Mouse (Mus musculus): ENCODE measurements at regions not wholly inside any gene's neighbourhood (a gene's known extent, or its start where the extent isn't known, plus 50 kb on each side); places are given as distances from the start of the nearest gene placed in this dataset.

DNA sequence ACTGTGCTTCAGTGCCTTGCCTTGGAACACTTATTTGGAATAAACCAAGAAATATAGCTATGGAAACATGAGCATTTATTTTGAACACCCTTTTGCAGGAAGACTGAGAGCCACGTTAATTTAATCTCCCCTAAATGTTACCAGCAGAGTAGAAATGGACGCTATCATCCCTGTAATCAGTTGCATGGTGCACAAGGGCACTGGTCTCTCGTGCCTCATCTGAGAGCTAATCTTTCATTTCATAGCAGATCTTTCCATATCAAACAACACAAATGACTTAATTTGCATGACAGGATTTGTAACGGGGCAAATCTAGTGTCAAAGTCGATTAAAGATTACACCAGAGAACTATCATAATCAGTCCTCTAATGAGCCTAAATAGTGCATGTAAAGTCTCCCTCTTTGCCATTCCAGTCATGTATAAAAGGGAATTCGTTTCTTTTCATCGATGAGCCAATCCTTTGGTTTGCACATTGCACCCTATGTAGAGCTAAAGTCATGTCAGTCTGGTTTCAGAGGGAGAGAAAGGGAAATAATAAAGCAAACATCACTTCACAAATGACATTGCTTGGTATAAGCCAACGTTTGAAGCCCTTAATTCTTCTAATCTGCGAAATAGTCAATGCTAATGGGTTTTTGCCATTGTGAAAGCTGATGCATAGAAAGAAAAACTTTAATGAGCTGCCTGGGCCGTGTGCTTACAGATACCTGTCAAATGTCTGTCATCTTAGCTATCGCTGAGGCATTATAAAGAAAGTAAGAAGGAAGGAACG, 198.7 kb upstream of the Sp8 start:
- H3K9me3 ChIP-seq (ENCODE audit: control insufficient read depth, low read length): no peaks in the 10 kb centered on the region
- no peak overlapping the region for H3K27ac ChIP-seq (ENCODE audit: low read depth, low read length)
- DNase-seq (ENCODE audit: low spot score, missing footprints) (peak; percentile 91), ATAC-seq (ENCODE audit: low FRiP score) (peak; percentile 20; the same call in 1 of the 2 replicates)
- H3K27me3 ChIP-seq (ENCODE audit: control insufficient read depth, insufficient read depth, low read length): peaks cover 53% of the 10 kb centered on the region
- 24% methylated on average over 12 of the region's 12 CpGs for WGBS
- H3K4me2 ChIP-seq: no peak overlapping the region
- H3K36me3 ChIP-seq (ENCODE audit: control insufficient read depth, insufficient read depth, low read length): no peaks in the 10 kb centered on the region
- H3K4me1 ChIP-seq (ENCODE audit: control insufficient read depth, insufficient read depth, low read length): peaks cover 33% of the 10 kb centered on the region; the same call in 1 of the 2 replicates
- no peak overlapping the region for H3K9ac ChIP-seq (ENCODE audit: low read length)
- no peak overlapping the region for H3K4me3 ChIP-seq (ENCODE audit: low read depth, low read length)

DNA sequence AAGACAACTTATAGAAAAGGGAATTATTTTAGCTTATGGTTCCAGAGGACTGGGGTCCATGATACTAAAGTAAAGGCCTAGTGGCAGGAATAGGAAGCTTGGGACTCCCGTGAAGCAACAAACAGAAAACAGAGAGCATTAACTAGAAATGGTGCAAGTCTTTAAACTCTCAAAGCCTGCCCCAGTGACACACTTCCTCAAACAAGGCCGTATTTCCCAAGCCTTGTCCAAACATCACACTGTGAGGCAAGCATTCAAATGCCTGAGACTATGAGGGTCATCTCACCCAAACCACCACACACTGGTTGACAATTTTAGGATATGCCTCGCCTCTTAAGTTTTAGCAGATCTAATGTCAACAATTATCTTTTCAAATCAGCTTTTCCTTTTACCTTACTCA, 205.2 kb upstream of the Sp8 start:
- H3K4me3 ChIP-seq (ENCODE audit: low read depth, low read length): no peak overlapping the region
- no peaks in the 10 kb centered on the region for H3K9me3 ChIP-seq (ENCODE audit: control insufficient read depth, low read length)
- no peaks in the 10 kb centered on the region for H3K36me3 ChIP-seq (ENCODE audit: control insufficient read depth, insufficient read depth, low read length)
- no peak overlapping the region for H3K9ac ChIP-seq (ENCODE audit: low read length)
- no peak overlapping the region for H3K4me2 ChIP-seq
- H3K4me1 ChIP-seq (ENCODE audit: control insufficient read depth, insufficient read depth, low read length): no peaks in the 10 kb centered on the region; the same call in 1 of the 2 replicates
- DNase-seq (ENCODE audit: low spot score, missing footprints): peak; percentile 78
- peaks cover 20% of the 10 kb centered on the region; the same call in 1 of the 2 replicates for H3K27me3 ChIP-seq (ENCODE audit: control insufficient read depth, insufficient read depth, low read length)
- 71% methylated on average over 3 of the region's 3 CpGs for WGBS
- ATAC-seq (ENCODE audit: low FRiP score): no peak
- no peak overlapping the region for H3K27ac ChIP-seq (ENCODE audit: low read depth, low read length)

DNA sequence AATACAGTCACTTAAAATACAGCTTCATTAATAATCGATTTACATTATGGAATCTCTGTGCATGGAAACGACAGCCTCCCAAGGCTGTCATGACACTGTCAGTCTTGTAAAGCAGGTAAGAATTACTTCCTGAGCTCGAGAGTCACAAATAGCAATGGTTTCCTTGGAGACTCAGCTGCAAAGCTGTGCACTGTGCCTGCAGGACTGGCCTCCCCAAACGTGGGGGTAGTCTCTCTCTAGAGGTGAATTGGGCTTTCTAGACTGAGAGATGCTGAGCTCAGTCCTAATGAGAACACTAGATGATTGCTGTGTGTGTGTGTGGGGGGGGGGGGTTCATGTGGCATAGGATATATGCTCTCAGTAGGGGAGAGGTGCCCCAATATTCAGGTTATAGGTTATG, 208.9 kb upstream of the Sp8 start:
- H3K27ac ChIP-seq (ENCODE audit: low read depth, low read length): no peak overlapping the region
- WGBS: 38% methylated on average over 4 of the region's 4 CpGs
- H3K9ac ChIP-seq (ENCODE audit: low read length): no peak overlapping the region
- no peaks in the 10 kb centered on the region for H3K36me3 ChIP-seq (ENCODE audit: control insufficient read depth, insufficient read depth, low read length)
- DNase-seq (ENCODE audit: low spot score, missing footprints) (no peak), ATAC-seq (ENCODE audit: low FRiP score) (peak; percentile 48; the same call in 1 of the 2 replicates)
- H3K9me3 ChIP-seq (ENCODE audit: control insufficient read depth, low read length): no peaks in the 10 kb centered on the region
- no peaks in the 10 kb centered on the region; the same call in 1 of the 2 replicates for H3K27me3 ChIP-seq (ENCODE audit: control insufficient read depth, insufficient read depth, low read length)
- H3K4me3 ChIP-seq (ENCODE audit: low read depth, low read length): no peak overlapping the region
- no peaks in the 10 kb centered on the region; the same call in 1 of the 2 replicates for H3K4me1 ChIP-seq (ENCODE audit: control insufficient read depth, insufficient read depth, low read length)
- H3K4me2 ChIP-seq: no peak overlapping the region

GRCm38 (mm10) chr12:118635456-118635855, 210.7 kb upstream of the Sp8 start:
- no peak overlapping the region for H3K4me3 ChIP-seq (ENCODE audit: low read depth, low read length)
- no peak overlapping the region for H3K27ac ChIP-seq (ENCODE audit: low read depth, low read length)
- H3K9ac ChIP-seq (ENCODE audit: low read length): no peak overlapping the region
- H3K27me3 ChIP-seq (ENCODE audit: control insufficient read depth, insufficient read depth, low read length): no peaks in the 10 kb centered on the region; the same call in 1 of the 2 replicates
- H3K9me3 ChIP-seq (ENCODE audit: control insufficient read depth, low read length): no peaks in the 10 kb centered on the region
- WGBS: 45% methylated on average over 1 of the region's 1 CpGs
- ATAC-seq (ENCODE audit: low FRiP score) (no peak), DNase-seq (ENCODE audit: low spot score, missing footprints) (no peak)
- H3K36me3 ChIP-seq (ENCODE audit: control insufficient read depth, insufficient read depth, low read length): no peaks in the 10 kb centered on the region
- H3K4me1 ChIP-seq (ENCODE audit: control insufficient read depth, insufficient read depth, low read length): no peaks in the 10 kb centered on the region; the same call in 1 of the 2 replicates
- no peak overlapping the region for H3K4me2 ChIP-seq

DNA sequence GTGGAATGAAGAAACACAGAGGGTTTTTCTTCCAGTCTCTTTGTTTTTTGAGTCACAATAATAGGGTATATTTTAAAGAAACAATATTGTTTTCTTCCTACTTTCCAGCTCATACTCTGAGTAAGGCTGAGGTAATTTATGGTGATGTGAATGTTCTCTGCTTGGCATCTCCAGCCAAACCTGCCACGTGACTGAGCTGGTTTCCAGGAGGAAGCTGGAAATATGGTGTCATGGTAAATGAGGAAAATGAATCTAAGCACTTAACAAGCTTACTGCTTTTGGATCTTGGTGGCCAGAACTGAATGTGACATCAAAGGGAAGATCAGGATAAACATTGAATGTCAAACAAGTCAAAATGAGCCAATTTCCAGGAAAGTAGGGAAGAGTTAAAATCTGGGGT, 215.8 kb upstream of the Sp8 start:
- Histone ChIP-seq H3K4me1 (ENCODE audit: control insufficient read depth, insufficient read depth, low read length) (no peaks in the 10 kb centered on the region), H3K27ac (ENCODE audit: low read depth, low read length) (no peak overlapping the region), H3K4me3 (ENCODE audit: low read depth, low read length) (no peak overlapping the region), H3K9ac (ENCODE audit: low read length) (no peak overlapping the region), H3K27me3 (ENCODE audit: control insufficient read depth, insufficient read depth, low read length) (no peaks in the 10 kb centered on the region), H3K4me2 (no peak overlapping the region), H3K36me3 (ENCODE audit: control insufficient read depth, insufficient read depth, low read length) (no peaks in the 10 kb centered on the region), H3K9me3 (ENCODE audit: control insufficient read depth, low read length) (no peaks in the 10 kb centered on the region)
- 84% methylated on average over 1 of the region's 1 CpGs for WGBS
- DNase-seq (ENCODE audit: low spot score, missing footprints) (no peak), ATAC-seq (ENCODE audit: low FRiP score) (no peak)

GRCm38 (mm10) chr12:118621697-118622485, 224.2 kb upstream of the Sp8 start:
- H3K36me3 ChIP-seq (ENCODE audit: control insufficient read depth, insufficient read depth, low read length): no peaks in the 10 kb centered on the region
- ATAC-seq (ENCODE audit: low FRiP score) (no peak), DNase-seq (ENCODE audit: low spot score, missing footprints) (no peak)
- H3K4me2 ChIP-seq: no peak overlapping the region
- H3K9ac ChIP-seq (ENCODE audit: low read length): no peak overlapping the region
- WGBS: 58% methylated on average over 1 of the region's 1 CpGs
- no peaks in the 10 kb centered on the region for H3K27me3 ChIP-seq (ENCODE audit: control insufficient read depth, insufficient read depth, low read length)
- peaks cover 3% of the 10 kb centered on the region; the same call in 1 of the 2 replicates for H3K4me1 ChIP-seq (ENCODE audit: control insufficient read depth, insufficient read depth, low read length)
- no peaks in the 10 kb centered on the region for H3K9me3 ChIP-seq (ENCODE audit: control insufficient read depth, low read length)
- no peak overlapping the region for H3K4me3 ChIP-seq (ENCODE audit: low read depth, low read length)
- H3K27ac ChIP-seq (ENCODE audit: low read depth, low read length): no peak overlapping the region

GRCm38 (mm10) chr12:118620847-118621636, 225.1 kb upstream of the Sp8 start:
- H3K27me3 ChIP-seq (ENCODE audit: control insufficient read depth, insufficient read depth, low read length): no peaks in the 10 kb centered on the region
- H3K27ac ChIP-seq (ENCODE audit: low read depth, low read length): no peak overlapping the region
- no peak overlapping the region for H3K4me3 ChIP-seq (ENCODE audit: low read depth, low read length)
- H3K4me2 ChIP-seq: no peak overlapping the region
- H3K9ac ChIP-seq (ENCODE audit: low read length): no peak overlapping the region
- peaks cover 3% of the 10 kb centered on the region; the same call in 1 of the 2 replicates for H3K4me1 ChIP-seq (ENCODE audit: control insufficient read depth, insufficient read depth, low read length)
- no peaks in the 10 kb centered on the region for H3K36me3 ChIP-seq (ENCODE audit: control insufficient read depth, insufficient read depth, low read length)
- no peaks in the 10 kb centered on the region for H3K9me3 ChIP-seq (ENCODE audit: control insufficient read depth, low read length)
- WGBS: 28% methylated on average over 5 of the region's 5 CpGs
- DNase-seq (ENCODE audit: low spot score, missing footprints): peak; percentile 86
- no peak for ATAC-seq (ENCODE audit: low FRiP score)

DNA sequence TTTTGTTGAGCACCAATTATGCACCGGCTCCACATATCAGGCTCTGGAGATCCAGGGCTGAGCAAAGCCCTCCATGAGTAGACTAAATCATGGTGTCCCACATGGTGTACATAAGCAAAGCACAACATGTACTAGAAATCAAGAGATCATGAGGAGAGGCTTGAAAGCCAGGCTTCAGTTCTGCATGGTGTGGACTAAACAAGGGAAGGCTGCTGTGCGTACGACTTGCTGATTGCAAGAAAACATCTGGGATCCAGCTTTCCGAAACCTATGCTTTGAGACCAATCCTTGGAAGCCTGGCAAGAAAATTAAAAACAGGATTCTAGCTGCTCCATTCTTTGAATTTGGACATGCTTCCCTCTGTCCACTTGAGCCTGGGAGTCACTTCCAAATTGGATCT, 249.1 kb upstream of the Sp8 start:
- Histone ChIP-seq H3K27ac (ENCODE audit: low read depth, low read length) (no peak overlapping the region), H3K4me1 (ENCODE audit: control insufficient read depth, insufficient read depth, low read length) (peaks cover 4% of the 10 kb centered on the region), H3K36me3 (ENCODE audit: control insufficient read depth, insufficient read depth, low read length) (no peaks in the 10 kb centered on the region), H3K9me3 (ENCODE audit: control insufficient read depth, low read length) (no peaks in the 10 kb centered on the region), H3K4me3 (ENCODE audit: low read depth, low read length) (no peak overlapping the region), H3K27me3 (ENCODE audit: control insufficient read depth, insufficient read depth, low read length) (no peaks in the 10 kb centered on the region), H3K9ac (ENCODE audit: low read length) (no peak overlapping the region), H3K4me2 (no peak overlapping the region)
- DNase-seq (ENCODE audit: low spot score, missing footprints) (peak; percentile 82), ATAC-seq (ENCODE audit: low FRiP score) (no peak)
- 81% methylated on average over 4 of the region's 4 CpGs for WGBS
